Mouse (Mus musculus): Measurements from ENCODE around the gene Il17ra.

Gene Il17ra

DNA sequence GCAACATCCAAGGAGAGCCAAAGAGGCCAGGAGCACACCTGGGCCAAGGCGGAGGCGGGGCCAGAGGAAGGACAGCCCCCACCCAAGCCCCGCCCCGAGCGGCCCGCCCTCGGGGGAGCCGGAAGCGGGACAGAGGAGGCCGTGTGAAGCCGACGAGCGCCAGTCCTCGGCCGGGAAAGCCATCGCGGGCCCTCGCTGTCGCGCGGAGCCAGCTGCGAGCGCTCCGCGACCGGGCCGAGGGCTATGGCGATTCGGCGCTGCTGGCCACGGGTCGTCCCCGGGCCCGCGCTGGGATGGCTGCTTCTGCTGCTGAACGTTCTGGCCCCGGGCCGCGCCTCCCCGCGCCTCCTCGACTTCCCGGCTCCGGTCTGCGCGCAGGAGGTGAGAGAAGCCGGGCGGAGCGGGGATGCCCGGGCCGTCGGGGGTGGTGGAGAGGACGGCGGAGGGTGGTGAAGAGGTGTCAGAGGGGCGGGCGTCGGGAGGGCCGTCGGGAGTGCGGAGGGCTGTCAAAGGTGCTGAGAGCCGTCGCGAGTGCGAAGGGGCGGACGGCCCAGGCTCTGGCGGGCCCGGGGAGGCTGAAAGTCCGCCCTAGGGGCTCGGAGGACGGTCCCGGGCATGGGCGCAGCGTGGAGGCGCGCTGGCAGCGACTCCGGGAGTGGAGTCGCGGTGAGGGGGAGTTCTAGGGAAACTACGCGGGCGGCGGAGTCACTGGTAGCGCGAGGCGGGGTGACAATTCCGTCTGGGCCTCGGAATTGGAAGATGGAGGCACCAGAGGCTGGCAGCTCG, at the start of gene Il17ra:
Gene Il17ra, plus strand, starts transcription at position 162 of the 786 bp plus-strand sequence.
- peak; percentile 51 for DNase-seq (ENCODE audit: low read depth, low spot score)

DNA sequence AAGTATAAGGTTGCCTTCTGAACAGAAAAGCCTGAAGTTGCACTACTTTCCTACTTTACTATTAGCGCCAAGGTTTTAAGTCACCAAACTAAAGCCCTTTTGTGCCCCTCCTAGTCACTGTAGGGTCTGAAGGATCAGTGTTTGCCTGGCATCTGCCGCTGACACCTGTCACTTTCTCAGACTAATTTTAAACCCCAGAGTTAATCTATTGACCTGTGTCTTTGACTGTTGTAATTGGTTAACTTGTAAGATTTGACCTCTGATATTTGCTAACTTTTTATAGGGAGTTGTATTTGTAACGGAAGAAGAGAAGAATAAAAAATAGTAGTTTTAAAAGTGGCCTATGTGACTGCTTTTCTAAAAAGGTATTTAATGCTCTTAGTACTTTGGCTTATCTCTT, 24.9 kb upstream of the Il17ra start:
- DNase-seq (ENCODE audit: low read depth, low spot score), result no peak

DNA sequence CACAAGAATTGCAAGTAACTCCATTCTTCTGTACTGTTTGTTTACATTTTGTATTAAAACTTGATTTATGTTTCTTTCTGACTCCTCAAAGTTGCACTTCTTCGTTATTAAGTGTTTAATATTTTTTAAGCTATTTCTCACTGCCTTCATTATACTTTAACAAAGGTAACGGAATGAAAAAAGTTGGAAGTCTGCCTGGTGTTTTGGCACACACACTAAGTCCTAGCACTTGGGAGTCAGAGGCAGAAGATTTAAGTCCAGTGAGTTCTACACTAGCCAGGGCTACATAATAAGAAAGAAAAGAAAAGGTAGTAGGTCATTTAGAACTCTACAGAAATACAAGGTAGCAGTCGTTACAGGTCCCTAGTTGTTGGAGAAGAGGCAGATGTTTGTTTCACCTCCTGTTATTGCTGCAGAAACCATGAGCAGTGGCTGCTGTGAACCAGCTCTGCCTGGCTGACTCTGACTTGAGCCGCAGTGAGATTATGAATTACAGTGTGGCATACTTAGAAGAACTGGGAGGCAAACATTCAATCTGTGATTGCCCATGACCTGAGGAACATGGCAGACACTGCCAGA, 20.8 kb upstream of the Il17ra start:
- no peak for DNase-seq (ENCODE audit: low read depth, low spot score)

DNA sequence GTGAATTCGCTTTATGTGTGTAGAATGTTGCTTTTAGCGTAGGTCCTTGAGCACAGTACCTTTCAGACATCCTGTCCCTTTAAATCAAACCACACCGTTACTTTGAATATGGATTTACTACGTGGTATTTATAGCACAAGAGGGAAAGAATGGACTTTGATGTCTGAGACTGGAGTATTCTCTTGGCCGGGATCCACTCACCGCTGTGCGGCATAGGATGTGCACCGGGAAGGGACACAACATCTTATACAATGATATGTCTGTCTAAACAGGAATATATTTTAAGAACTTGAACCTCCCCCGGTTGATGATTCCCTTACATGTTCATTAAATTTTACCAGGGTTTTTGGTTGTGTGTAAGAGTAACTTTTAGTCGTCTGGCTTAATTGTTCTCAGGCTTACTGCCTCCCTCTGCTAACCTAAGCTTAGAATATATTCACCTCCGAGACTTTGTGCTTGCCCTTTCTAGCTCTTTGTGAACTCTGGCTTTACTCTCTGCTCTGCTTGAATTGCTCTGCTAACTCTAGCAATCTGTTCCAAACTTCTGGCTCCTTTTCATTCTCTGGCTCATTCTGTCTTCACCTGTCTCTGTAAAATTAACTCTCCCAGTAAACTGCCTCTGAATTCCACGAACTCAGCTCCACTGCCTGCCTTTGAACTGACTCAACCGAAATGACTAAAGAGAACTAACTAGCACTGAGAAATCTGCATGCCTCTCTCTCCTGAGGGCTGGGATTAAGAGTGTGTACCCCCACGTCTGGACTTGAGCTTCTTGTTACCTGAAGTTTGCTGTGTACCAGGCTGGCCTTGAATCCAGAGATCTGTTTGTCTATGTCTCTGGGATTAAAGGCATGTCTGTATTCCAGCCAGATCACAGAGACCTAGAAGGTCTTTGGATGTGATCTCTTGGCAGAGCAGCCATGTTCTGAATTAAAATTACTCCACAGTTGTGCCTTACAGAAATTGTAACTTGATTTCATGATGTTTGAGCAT, 19.4 kb upstream of the Il17ra start:
- no peak for DNase-seq (ENCODE audit: low read depth, low spot score)

DNA sequence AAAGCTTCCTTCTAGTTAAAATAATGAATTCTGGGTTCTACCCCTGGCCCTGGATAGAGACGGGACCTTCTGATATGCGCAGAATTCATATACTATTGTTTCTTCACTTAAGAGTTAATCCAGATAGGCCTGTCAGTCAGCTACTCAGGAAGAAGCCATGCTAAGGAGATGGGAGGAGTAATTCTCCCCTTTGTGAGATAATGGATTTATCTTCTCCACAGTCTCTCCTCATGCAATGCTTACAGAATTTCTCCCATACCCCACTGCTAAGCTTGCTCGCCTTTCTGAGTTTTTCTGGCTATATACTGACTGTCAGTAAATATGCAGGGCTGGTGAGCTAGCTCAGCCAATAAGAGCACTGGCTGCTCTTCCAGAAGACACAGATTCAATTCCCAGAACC, 12.8 kb upstream of the Il17ra start:
- no peak for DNase-seq (ENCODE audit: low read depth, low spot score)

DNA sequence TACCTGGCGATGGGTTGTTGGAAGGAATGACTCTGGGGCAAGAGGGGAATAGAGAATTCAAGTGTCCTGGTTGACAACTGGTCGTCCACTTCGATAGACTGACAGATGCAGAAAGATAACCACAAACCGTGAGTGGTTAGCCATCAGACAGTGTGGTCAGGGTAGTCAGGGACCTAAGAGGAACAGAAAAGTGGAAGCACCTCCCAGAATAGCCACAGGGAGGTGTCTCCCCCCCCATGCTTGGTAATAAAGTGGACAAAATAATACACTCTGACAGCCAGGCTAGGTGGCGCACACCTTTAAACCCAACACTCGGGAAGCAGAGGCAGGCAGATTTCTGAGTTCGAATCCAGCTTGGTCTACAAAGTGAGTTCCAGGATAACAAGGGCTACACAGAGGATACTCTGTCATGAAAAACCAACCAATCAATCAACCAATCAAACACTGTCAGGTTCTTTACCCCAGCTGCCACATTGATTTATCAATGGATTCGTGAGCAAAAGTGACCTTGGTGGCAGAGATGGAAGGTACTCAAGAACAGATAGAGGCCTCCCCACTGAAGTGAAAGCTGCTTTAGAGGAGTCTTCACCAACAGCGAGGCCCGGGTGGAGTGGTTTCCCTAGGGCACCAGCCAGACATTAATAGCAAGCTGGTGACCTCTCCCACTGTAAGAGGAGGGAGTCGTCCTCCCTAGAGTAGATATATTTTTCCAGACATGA, 10.5 kb upstream of the Il17ra start:
- DNase-seq (ENCODE audit: low read depth, low spot score), result no peak

DNA sequence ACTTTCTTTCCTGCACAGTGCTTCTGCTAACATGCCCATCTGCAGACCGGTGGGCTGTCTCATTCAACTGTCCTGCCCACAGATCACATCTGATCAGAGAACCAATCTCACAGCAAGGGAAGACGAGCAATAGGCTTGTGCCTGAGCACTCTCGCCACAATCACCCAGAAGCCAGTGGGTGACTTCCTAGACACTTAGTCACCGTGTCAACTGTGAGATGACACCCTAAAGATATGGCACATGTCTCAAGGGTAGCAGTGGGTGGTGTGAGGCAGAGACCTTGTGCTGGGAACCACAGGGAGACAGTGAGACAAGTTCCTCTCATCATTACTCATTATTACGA, 10.0 kb upstream of the Il17ra start:
- no peak for DNase-seq (ENCODE audit: low read depth, low spot score)

DNA sequence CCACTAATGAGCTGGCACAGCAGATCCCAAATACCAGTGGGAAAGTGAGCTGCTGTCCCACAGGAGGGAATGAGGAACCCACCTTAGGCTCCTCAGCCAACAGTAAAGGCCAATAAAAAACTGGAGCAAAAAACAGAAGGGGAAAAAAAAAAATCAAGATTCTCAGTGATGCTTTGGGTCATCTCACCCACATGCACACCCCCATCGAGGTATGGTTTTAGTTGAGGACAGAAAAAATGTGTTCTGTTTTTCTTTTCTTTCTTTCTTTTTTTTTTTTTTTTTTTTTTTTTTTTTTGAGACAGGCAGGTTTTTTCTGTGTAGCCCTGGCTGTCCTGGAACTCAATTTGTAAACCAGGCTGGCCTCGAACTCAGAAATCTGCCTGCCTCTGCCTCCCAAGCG, 9.5 kb upstream of the Il17ra start:
- DNase-seq (ENCODE audit: low read depth, low spot score), result no peak

DNA sequence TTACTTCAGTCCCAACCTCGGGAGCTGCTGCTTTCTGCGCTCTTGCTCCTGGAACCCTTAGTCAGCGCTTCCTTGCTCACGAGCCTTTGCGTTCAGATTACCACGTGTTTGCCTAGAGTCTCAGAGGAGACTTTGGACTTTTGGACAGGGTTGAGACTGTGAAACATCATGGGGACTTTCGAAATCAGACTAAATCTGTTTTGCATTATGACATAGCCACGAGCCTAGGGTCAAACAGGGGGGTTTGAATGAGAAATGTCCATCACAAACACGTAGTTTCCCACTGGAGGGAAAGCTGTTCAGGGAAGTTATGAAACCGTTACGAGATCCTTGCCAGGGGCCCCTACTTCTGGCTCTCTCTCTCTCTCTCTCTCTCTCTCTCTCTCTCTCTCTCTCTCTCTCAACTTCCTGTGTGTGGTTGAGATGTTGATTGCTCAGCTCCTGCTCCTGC, 8.4 kb upstream of the Il17ra start:
- no peak for DNase-seq (ENCODE audit: low read depth, low spot score)

DNA sequence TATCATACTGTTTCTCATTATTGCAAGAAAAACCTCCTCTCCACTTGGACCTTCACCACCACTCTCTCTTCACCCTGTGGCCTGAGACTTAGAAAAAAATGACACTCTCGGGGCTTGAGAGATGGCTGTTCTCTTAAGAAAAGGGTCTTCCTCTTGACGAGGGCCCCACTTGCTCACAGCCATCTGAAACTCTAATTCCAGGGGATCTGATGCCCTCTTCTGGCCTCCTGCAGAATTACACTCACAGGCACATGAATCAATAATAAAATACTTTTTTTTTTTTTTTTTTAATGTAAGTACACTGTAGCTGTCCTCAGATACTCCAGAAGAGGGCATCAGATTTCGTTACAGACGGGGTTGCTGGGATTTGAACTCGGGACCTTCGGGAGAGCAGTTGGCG, 6.0 kb upstream of the Il17ra start:
- DNase-seq (ENCODE audit: low read depth, low spot score), result no peak

DNA sequence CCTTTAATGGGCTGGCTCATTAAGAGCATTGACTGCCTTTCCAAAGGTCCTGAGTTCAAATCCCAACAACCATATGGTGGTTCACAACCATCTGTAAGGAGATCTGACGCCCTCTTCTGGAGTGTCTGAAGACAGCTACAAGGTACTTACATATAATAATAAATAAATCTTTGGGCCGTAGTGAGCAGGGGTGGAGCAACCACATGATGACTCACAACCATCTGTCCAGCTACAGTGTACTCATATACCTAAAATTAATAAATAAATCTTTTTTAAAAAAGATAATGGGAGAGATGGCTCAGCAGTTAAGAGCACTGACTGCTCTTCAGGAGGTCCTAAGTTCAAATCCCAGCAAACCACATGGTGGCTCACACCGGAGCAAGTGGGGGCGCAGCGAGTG, 5.3 kb upstream of the Il17ra start:
- no peak for DNase-seq (ENCODE audit: low read depth, low spot score)

DNA sequence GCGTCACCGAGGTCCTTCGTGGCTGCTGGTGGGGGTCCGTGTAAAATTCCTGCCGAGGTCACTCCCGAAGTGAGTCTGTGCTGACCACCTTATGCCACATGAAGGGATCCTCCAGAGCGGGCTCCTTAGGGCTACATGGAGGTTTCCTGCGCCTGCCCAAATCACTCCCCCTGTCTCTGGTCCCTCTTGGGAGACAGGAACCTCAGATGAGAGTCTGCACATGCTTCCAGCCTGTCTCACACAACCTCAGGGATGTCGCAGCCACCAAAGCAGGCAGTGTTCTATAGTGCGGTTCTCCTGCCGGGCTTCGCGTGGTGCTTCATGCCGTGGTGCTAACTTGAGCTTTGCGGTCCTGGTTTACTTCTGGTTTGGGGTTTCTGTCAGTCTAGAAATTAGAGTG, 1.8 kb upstream of the Il17ra start:
- no peak for DNase-seq (ENCODE audit: low read depth, low spot score)

DNA sequence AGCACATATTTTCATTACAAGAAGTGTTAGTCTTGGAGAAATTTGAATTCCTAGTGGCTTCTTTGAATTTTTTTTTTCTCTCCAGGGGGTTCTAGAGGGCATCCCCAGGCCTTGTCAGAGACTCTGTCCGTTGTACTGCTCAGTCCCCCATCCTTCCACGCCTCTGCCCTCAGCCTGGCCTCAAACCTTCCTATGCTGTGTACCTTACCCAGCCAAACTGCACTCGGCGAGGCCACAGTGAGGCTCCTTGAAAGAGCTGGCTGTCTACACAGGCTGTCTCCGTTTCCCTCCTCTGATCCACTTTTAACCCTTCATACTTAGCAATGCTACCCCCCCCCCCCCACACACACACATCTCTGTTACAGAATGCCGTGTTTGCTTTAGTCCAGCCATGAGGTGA, 796 bp upstream of the Il17ra start:
- DNase-seq (ENCODE audit: low read depth, low spot score), result no peak

DNA sequence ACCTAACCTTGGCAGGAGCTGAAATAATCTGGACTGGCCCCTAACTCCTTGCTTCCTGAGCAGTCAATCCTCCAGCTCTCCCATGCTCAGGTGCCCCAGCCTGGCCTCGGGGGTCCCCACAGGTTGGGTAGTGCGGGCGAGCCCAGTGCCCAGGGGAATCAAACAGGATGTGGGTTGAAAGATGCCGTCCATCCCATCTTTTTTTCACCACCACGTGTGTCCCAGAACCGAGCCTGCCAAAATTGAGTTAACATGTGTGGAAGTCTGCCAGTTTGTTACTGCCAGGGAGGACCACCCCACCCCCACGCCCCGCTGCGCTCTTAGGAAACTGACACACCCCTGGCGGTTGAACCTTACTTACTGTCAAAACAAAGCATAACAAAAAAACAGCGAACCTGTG, 837 bp downstream of the Il17ra start:
- no peak for DNase-seq (ENCODE audit: low read depth, low spot score)

DNA sequence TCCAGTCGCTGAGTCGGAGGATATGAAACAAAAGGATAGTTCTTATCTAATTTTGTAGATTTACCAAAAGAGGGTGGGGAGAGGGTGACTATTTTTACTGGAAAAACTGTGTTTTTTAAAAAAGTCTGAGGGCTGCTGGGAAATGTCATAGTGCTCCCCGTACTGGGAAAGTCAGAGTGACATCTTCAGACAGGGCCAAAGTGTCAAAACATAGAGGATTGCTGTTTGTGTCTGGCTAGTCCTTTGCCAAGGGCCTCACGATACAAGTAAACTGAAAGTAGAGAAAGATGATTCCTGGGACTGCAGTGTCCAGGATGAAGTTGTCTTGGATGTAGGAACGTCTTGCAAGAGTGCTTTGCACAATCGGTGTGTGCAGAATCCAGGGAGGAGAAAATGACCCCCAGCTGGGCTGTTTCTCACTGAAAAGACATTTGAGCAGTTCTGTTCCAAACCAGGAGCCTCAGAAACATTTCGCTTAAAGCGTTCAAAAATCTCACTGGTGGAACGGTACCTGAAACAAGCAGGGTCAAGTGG, 1.4 kb downstream of the Il17ra start:
- no peak for DNase-seq (ENCODE audit: low read depth, low spot score)

DNA sequence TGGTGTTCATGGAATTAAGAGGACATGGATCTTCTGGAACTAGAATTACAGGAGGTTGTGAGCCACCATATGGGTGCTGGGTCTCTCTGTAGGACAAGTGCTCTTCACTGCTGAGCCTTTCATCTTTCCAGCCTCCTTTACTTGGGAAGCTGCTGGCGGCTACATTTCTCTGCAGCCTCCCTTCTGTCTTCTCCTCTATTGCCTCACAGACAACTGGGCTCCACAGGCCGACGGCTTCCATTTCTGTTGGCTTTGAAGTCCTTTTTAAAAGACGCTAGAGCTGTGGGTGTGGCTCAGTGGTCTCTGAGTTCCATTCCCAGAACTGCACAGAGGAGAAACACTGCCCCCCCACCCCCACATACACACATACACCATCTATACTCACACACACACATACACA, 2.3 kb downstream of the Il17ra start:
- no peak for DNase-seq (ENCODE audit: low read depth, low spot score)

DNA sequence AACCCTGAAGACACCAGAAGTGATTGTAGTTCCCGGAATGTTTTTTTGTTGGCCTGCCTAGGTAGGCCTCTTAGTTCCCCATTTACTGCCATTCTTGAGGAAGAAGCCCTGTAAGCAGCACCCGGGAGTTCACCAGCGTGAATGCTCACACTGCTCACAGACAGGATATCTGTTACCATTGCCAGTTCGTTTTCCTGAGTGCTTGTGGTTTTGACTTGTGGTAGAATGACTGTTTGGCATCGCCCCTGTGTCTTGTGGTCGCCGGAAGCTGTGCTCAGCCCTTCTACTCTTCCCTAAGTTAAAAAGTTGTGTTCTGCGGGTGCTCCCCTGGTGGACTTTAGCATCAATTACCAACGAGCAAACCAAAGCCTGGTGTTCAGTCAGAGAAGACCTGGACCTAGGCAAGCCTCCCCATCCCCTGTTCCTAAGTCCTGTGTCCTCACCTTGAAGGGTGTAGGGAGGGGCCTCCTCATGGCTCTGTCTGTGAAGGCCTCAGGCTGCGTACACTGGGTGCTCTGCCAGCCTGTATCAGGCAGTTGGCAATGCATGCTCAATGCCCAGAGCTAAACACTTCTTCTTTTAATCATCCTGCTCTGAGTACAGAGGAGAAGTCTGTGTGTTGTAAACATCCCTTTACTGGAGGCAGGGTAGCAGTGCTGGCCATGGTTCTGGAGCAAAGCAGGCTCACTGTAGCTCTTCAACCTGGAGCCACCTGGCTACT, 3.7 kb downstream of the Il17ra start:
- DNase-seq (ENCODE audit: low read depth, low spot score), result no peak

DNA sequence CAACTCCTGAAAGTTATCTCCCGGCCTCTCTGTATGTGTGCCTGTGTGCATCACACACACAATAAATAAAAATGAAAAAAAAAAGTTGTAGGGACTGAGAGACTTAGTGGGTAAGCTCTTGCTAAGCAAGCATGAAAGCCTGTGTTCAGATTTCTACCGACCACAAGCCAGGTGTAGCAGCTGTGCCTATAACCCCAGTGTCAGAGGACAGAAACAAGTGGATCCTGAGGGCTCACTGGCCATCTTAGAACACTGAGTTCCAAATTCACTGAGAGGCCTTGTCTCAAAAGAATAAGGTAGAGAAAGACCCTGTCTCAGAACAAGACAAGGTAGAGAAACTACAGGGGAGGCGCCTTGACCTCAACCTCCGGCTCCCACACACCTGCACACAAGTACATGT, 5.2 kb downstream of the Il17ra start:
- no peak for DNase-seq (ENCODE audit: low read depth, low spot score)

DNA sequence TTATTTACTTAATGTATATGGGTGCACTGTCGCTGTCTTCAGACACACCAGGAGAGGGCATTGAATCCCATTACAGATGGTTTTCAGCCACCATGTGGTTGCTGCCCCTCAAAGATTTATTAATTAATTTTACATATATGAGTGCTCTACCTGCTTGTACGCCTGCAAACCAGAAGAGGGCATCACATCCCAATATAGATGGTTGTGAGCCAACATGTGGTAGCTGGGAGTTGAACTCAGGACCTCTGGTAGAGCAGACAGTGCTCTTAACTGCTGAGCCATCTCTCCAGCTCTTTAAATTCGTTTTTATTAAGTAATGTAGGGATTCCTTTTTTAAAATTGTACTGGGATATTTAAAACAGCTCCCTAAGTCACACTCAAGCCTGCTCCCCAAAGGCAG, 6.2 kb downstream of the Il17ra start:
- no peak for DNase-seq (ENCODE audit: low read depth, low spot score)

DNA sequence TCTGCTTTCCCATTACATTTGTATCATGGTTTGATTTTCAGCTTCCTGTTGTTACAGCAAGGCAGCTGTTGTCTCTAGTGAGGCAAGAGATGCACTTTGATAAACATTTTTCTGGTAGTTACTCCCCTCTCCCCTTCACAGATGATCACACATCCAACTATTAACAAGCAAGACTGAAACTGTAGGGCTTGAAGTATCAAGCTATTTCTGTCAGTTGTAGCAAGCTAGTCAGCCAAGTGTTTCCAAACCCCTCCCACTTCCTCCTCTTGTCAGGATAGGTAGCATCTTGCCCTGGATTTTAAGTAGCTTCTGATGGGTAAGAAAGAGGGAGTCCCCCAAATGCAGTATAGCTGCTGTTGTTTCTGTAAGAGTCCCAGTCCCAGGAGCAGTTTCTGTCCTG, 6.7 kb downstream of the Il17ra start:
- DNase-seq (ENCODE audit: low read depth, low spot score), result no peak

DNA sequence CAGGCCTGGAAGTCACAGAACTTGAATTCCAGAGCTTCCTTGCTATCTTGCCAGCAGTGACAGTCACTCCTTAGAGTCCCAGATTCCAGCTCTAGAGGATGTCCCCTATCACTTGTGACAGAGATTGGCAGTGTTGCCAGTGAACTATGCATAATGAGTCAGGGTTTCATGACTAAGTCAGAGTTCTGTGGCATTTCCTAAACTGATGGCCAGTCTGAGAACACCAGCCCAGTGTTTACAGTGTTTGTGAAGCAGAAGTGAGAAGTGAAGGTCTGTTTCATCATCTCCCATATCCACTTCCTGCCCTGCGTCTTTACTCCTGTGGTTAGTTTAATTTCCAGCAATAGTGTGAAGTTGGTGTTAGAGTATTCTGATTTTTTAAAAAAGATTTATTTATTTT, 7.6 kb downstream of the Il17ra start:
- no peak for DNase-seq (ENCODE audit: low read depth, low spot score)
